21 mouse cellular contexts compared by ENCODE assay signal in genomic region chr2:167120186-167120830, GRCm38 (mm10). TPM values are rescaled to one million over a fixed set of nuclear protein-coding genes. Genes with fewer than 3 reads are reported as not detected.
DNase-seq lines count a peak whose midpoint lies in the region; ATAC-seq and TF ChIP-seq lines count a peak whose summit lies in the region.
"Had no signal": no experiment of that assay in that cellular context is flagged by ENCODE, and none has a peak within 500 bp of the region (broad histone marks: within the 10 kb centered on the region; RNA-seq: fewer than 3 reads in every experiment).

No protein-coding gene starts in this region.

- TF ChIP-seq CTCF in gastrocnemius, adult 2 months (IDR thresholded peaks at IDR 0.05): no peak
- TF ChIP-seq CTCF in liver, adult 2 months (IDR thresholded peaks at IDR 0.05; ENCODE audit: low read depth, low read length): no peak
- no peak for TF ChIP-seq CTCF in small intestine, adult 2 months (IDR thresholded peaks at IDR 0.05; ENCODE audit: extremely low read depth, insufficient read length, insufficient replicate concordance, low read depth, low read length)

- ATAC-seq in liver, embryonic 11.5 days (replicated peaks; ENCODE audit: low FRiP score): no peak
- ATAC-seq: forebrain, postnatal 0 days; inflammation-experienced regulatory T-cells, adult 6 months had no signal

- H3K4me2 ChIP-seq in liver, embryonic 11.5 days: no peak overlapping the region
- H3K4me2 ChIP-seq: embryonic facial prominence, embryonic 13.5 days; hindbrain, embryonic 12.5 days; limb, embryonic 13.5 days; liver, embryonic 15.5 days had no signal

- H3K9me3 ChIP-seq in liver, embryonic 11.5 days (ENCODE audit: control insufficient read depth, low read length): no peaks in the 10 kb centered on the region
- H3K9me3 ChIP-seq: embryonic facial prominence, embryonic 13.5 days; heart, embryonic 10.5 days; hindbrain, embryonic 12.5 days; limb, embryonic 13.5 days; liver, embryonic 15.5 days; megakaryocyte, embryonic 14.5 days had no signal

- H3K36me3 ChIP-seq in liver, adult 2 months (ENCODE audit: control insufficient read depth, insufficient read depth, low read length): no peaks in the 10 kb centered on the region
- H3K36me3 ChIP-seq in liver, embryonic 11.5 days (ENCODE audit: control insufficient read depth, insufficient read depth, low read length): no peaks in the 10 kb centered on the region
- no peaks in the 10 kb centered on the region for H3K36me3 ChIP-seq in small intestine, adult 2 months (ENCODE audit: control insufficient read depth, insufficient read depth, low read length)
- H3K36me3 ChIP-seq: embryonic facial prominence, embryonic 13.5 days; heart, embryonic 10.5 days; hindbrain, embryonic 12.5 days; limb, embryonic 13.5 days; liver, embryonic 15.5 days had no signal

- peak overlapping the region; percentile 15; the same call in 1 of the 2 replicates for H3K4me3 ChIP-seq in gastrocnemius, adult 2 months
- no peak overlapping the region for H3K4me3 ChIP-seq in liver, adult 2 months (ENCODE audit: insufficient read depth, low read depth, low read length)
- no peak overlapping the region for H3K4me3 ChIP-seq in liver, embryonic 11.5 days (ENCODE audit: low read depth, low read length)
- no peak overlapping the region for H3K4me3 ChIP-seq in brown adipose tissue, adult 24 weeks (ENCODE audit: insufficient read depth, low read depth, low read length)
- H3K4me3 ChIP-seq in small intestine, adult 2 months (ENCODE audit: low read depth, low read length): no peak overlapping the region
- H3K4me3 ChIP-seq: embryonic facial prominence, embryonic 13.5 days; heart, embryonic 10.5 days; hindbrain, embryonic 12.5 days; limb, embryonic 13.5 days; liver, embryonic 15.5 days; megakaryocyte, embryonic 14.5 days had no signal

- H3K4me1 ChIP-seq in liver, adult 2 months (ENCODE audit: control insufficient read depth, insufficient read depth, low read length): no peaks in the 10 kb centered on the region
- peaks cover 3% of the 10 kb centered on the region; the same call in 1 of the 2 replicates for H3K4me1 ChIP-seq in liver, embryonic 11.5 days (replicated peaks; ENCODE audit: control insufficient read depth, insufficient read depth, low read length)
- H3K4me1 ChIP-seq in brown adipose tissue, adult 24 weeks (ENCODE audit: control insufficient read depth, insufficient read depth, insufficient read length, low read length): peaks cover 35% of the 10 kb centered on the region
- peaks cover 2% of the 10 kb centered on the region; the same call in 1 of the 2 replicates for H3K4me1 ChIP-seq in small intestine, adult 2 months (ENCODE audit: control insufficient read depth, insufficient read depth, insufficient read length, low read length)
- H3K4me1 ChIP-seq: liver, embryonic 15.5 days; megakaryocyte, embryonic 14.5 days had no signal

- peak overlapping the region; percentile 88 for H3K27ac ChIP-seq in gastrocnemius, adult 2 months
- H3K27ac ChIP-seq in liver, adult 2 months (replicated peaks; ENCODE audit: insufficient read depth, low read depth, low read length): peak overlapping the region; percentile 17; the same call in 1 of the 2 replicates
- no peak overlapping the region for H3K27ac ChIP-seq in liver, embryonic 11.5 days (ENCODE audit: low read depth, low read length)
- peak overlapping the region; percentile 97 for H3K27ac ChIP-seq in brown adipose tissue, adult 24 weeks (replicated peaks; ENCODE audit: low read depth, low read length)
- peak overlapping the region; percentile 36; the same call in 1 of the 2 replicates for H3K27ac ChIP-seq in small intestine, adult 2 months (ENCODE audit: insufficient read depth, low read depth, low read length)
- H3K27ac ChIP-seq: embryonic facial prominence, embryonic 13.5 days; heart, embryonic 10.5 days; hindbrain, embryonic 12.5 days; limb, embryonic 13.5 days; liver, embryonic 15.5 days had no signal

- intact Hi-C loops in gastrocnemius, adult 2 months (cut with DNase I): no loop called here
- intact Hi-C loops in gastrocnemius, postnatal 36 days (cut with DNase I): no loop called here

- TF ChIP-seq POLR2A in liver, adult 2 months (IDR thresholded peaks at IDR 0.05; ENCODE audit: extremely low read depth, insufficient read depth, low read length): no peak
- TF ChIP-seq POLR2A in small intestine, adult 2 months (IDR thresholded peaks at IDR 0.05; ENCODE audit: low read depth, low read length): no peak

- DNase-seq in gastrocnemius, adult 2 months: peak; percentile 83
- no peak for DNase-seq in gastrocnemius, postnatal 36 days
- no peak for DNase-seq in liver, adult 2 months (ENCODE audit: extremely low read depth, low read depth, low spot score)
- no peak for DNase-seq in liver, embryonic 11.5 days (ENCODE audit: low spot score)
- no peak for DNase-seq in layer of hippocampus, adult 9-11 months
- DNase-seq: cerebellum, adult 8-10 months; forebrain, postnatal 0 days; kidney, adult 9 months; kidney, postnatal 36 days; midbrain, embryonic 14.5 days; right cerebral cortex, postnatal 4 days; thymus, postnatal 25 days had no signal

- no peaks in the 10 kb centered on the region for H3K27me3 ChIP-seq in liver, adult 2 months (ENCODE audit: control insufficient read depth, insufficient read depth, low read length)
- no peaks in the 10 kb centered on the region for H3K27me3 ChIP-seq in liver, embryonic 11.5 days (replicated peaks; ENCODE audit: control insufficient read depth, insufficient read depth, low read length)
- no peaks in the 10 kb centered on the region for H3K27me3 ChIP-seq in small intestine, adult 2 months (ENCODE audit: control insufficient read depth, insufficient read depth, low read length)
- H3K27me3 ChIP-seq: embryonic facial prominence, embryonic 13.5 days; hindbrain, embryonic 12.5 days; limb, embryonic 13.5 days had no signal

- 73% methylated on average over 12 of the region's 12 CpGs for WGBS in liver, adult 2 months
- 73% methylated on average over 12 of the region's 12 CpGs for WGBS in liver, embryonic 11.5 days
- WGBS in small intestine, adult 2 months: 67% methylated on average over 12 of the region's 12 CpGs

- no peak overlapping the region for H3K9ac ChIP-seq in liver, adult 2 months (ENCODE audit: low read depth, low read length)
- H3K9ac ChIP-seq in liver, embryonic 11.5 days (ENCODE audit: low read depth, low read length): no peak overlapping the region
- H3K9ac ChIP-seq: embryonic facial prominence, embryonic 13.5 days; forebrain, postnatal 0 days; hindbrain, embryonic 12.5 days; limb, embryonic 13.5 days; liver, embryonic 15.5 days had no signal

- no peaks in the 10 kb centered on the region for H3K79me2 ChIP-seq in liver, adult 2 months (ENCODE audit: control insufficient read depth, insufficient read depth, low read length)

RNA-seq across cellular contexts. Expression of gene Znfx1, which starts 57.5 kb away (rescaled TPM):
- total RNA-seq in gastrocnemius, adult 2 months (2021): 10 to 100 TPM; 25.2 to 25.8 TPM
- 10 to 100 TPM; 19.0 to 20.7 TPM for total RNA-seq in gastrocnemius, postnatal 36 days (2021)
- total RNA-seq in liver, adult 2 months (2014; rRNA removed): 21.6 and 23.8 TPM in 2 replicates
- polyA plus RNA-seq in liver, adult 2 months (2012; rRNA removed): 20.5 and 23.3 TPM in 2 replicates
- 10.1 and 11.2 TPM in 2 replicates for polyA plus RNA-seq in liver, embryonic 11.5 days (2014; fragmentation: Nextera tagmentation; extraction: Ambion mirVana)
- 20.1 and 24.6 TPM in 2 replicates for polyA plus RNA-seq in brown adipose tissue, adult 24 weeks (2012; ENCODE audit: insufficient read depth, insufficient read length, missing spikeins)
- 21.0 and 56.0 TPM in 2 replicates for polyA plus RNA-seq in small intestine, adult 2 months (2012; rRNA removed)
